Mouse (Mus musculus) right cerebral cortex, postnatal 25 days (tissue): ENCODE data around the gene Gm8764.
"Not testable (repeated sequence)": the region's sequence is repeated elsewhere in the genome, so short reads cannot be mapped to it uniquely, and the experiment has no call there.

Experiments
- DNase-seq: peaks from one replicate; pipeline ENCODE4 v3.0.0; 2022

Gm8764 gene

GRCm38 (mm10) chr10:104159706-104160105 is at the start of gene Gm8764:
TSS of gene Gm8764 (plus strand) at chr10:104160006.
- DNase-seq: not testable (repeated sequence)

- DNase-seq: no peak
Observed at GRCm38 (mm10) chr10:104110044-104110443, 49.8 kb upstream of the Gm8764 start.

GRCm38 (mm10) chr10:104118312-104118711 is 41.5 kb upstream of the Gm8764 start:
- DNase-seq: no peak

GRCm38 (mm10) chr10:104142687-104143086 is 17.1 kb upstream of the Gm8764 start, which contains the start of gene Gm21293:
TSS of gene Gm21293 (plus strand) at chr10:104142987.
- not testable (repeated sequence) for DNase-seq

- DNase-seq: not testable (repeated sequence)
Observed at GRCm38 (mm10) chr10:104151197-104151596, 8.6 kb upstream of the Gm8764 start, which contains the start of gene Gm6763. TSS of gene Gm6763 (plus strand) at chr10:104151497.

- not testable (repeated sequence) for DNase-seq
Observed at GRCm38 (mm10) chr10:104168215-104168614, 8.4 kb downstream of the Gm8764 start, which contains the start of gene Gm21304. TSS of gene Gm21304 (plus strand) at chr10:104168515.

GRCm38 (mm10) chr10:104176724-104177123 is 16.9 kb downstream of the Gm8764 start, which contains the start of gene Gm21312:
TSS of gene Gm21312 (plus strand) at chr10:104177024.
- DNase-seq: not testable (repeated sequence)

GRCm38 (mm10) chr10:104185233-104185632 is 25.4 kb downstream of the Gm8764 start, which contains the start of gene Gm20765:
TSS of gene Gm20765 (plus strand) at chr10:104185533.
- not testable (repeated sequence) for DNase-seq

- DNase-seq: not testable (repeated sequence)
Observed at GRCm38 (mm10) chr10:104193742-104194141, 33.9 kb downstream of the Gm8764 start, which contains the start of gene Gm4340. TSS of gene Gm4340 (plus strand) at chr10:104194042.

- no peak for DNase-seq
Observed at GRCm38 (mm10) chr10:104209655-104210054, 49.8 kb downstream of the Gm8764 start.

- DNase-seq: no peak
Observed at GRCm38 (mm10) chr10:104210268-104210990, 50.6 kb downstream of the Gm8764 start.
